Mouse (Mus musculus) layer of hippocampus, adult 2 months (tissue): ENCODE data around the gene Tmem232. TPM values are rescaled to one million over a fixed set of nuclear protein-coding genes. Genes with fewer than 3 reads are reported as not detected.

Experiments used
- DNase-seq, 2 experiments: peaks; one replicate each; pipeline ENCODE4 v3.0.0; 2022; ENCODE audit warnings: low spot score in 2 of 2
- H3K27ac ChIP-seq: fragments of 200-600 bp; 2 replicates; pipeline ENCODE4 v1.8.1; 2022
- H3K4me3 ChIP-seq: fragments of 200-600 bp; 2 replicates; pipeline ENCODE4 v1.8.1; 2022; ENCODE audit warnings: mild to moderate bottlenecking
- CTCF ChIP-seq: fragments of 200-600 bp; conservative IDR thresholded peaks from 2 replicates; pipeline ENCODE4 v1.8.1; 2022; ENCODE audit warnings: antibody characterized with exemption, mild to moderate bottlenecking, moderate library complexity
- total RNA-seq, 2 experiments: library from RNA; stranded (reverse); gene quantifications; 2 replicates each; pipeline ENCODE4 v1.2.3; 2021

Gene Tmem232
- total RNA-seq, 2 experiments from 2014 or later: 0.91 to 0.97 TPM

- H3K4me3 ChIP-seq: no peak overlapping the region
- TF ChIP-seq CTCF: no peak
- no peak for DNase-seq
- H3K27ac ChIP-seq: no peak overlapping the region
These were observed 121.5 kb downstream of the Tmem232 start for GRCm38 (mm10) chr17:65419124-65419523.

- no peak for TF ChIP-seq CTCF
- H3K27ac ChIP-seq: no peak overlapping the region
- no peak overlapping the region for H3K4me3 ChIP-seq
- DNase-seq: no peak
These were observed 135.3 kb downstream of the Tmem232 start for GRCm38 (mm10) chr17:65405309-65405708.

GRCm38 (mm10) chr17:65400914-65401313 is 139.7 kb downstream of the Tmem232 start:
- TF ChIP-seq CTCF: no peak
- Histone ChIP-seq H3K27ac (no peak overlapping the region), H3K4me3 (no peak overlapping the region)
- no peak for DNase-seq

- H3K27ac ChIP-seq: no peak overlapping the region
- TF ChIP-seq CTCF: no peak
- DNase-seq: no peak
- no peak overlapping the region for H3K4me3 ChIP-seq
These were observed 156.1 kb downstream of the Tmem232 start for GRCm38 (mm10) chr17:65384411-65384962.

- Histone ChIP-seq H3K4me3 (no peak overlapping the region), H3K27ac (no peak overlapping the region; the same call in 1 of the 2 replicates)
- no peak for TF ChIP-seq CTCF
- peak; percentile 58 to 77 for DNase-seq
These were observed 170.4 kb downstream of the Tmem232 start for GRCm38 (mm10) chr17:65370034-65370780.

- no peak overlapping the region for H3K27ac ChIP-seq
- TF ChIP-seq CTCF: no peak
- H3K4me3 ChIP-seq: no peak overlapping the region
- DNase-seq: no peak
These were observed 174.9 kb downstream of the Tmem232 start for GRCm38 (mm10) chr17:65365535-65366254.

GRCm38 (mm10) chr17:65351836-65352235 is 188.7 kb downstream of the Tmem232 start:
- Histone ChIP-seq H3K4me3 (no peak overlapping the region), H3K27ac (no peak overlapping the region)
- no peak for TF ChIP-seq CTCF
- peak in 1 of 2 experiments; percentile 4 for DNase-seq

- Histone ChIP-seq H3K27ac (no peak overlapping the region), H3K4me3 (no peak overlapping the region)
- no peak for DNase-seq
- TF ChIP-seq CTCF: no peak
These were observed 200.6 kb downstream of the Tmem232 start for GRCm38 (mm10) chr17:65340016-65340415.

GRCm38 (mm10) chr17:65330759-65331158 is 209.8 kb downstream of the Tmem232 start:
- no peak for DNase-seq

GRCm38 (mm10) chr17:65325249-65325648 is 215.3 kb downstream of the Tmem232 start:
- Histone ChIP-seq H3K4me3 (no peak overlapping the region), H3K27ac (no peak overlapping the region)
- DNase-seq: peak; percentile 14 to 54
- peak; percentile 89 for TF ChIP-seq CTCF

More at GRCm38 (mm10) chr17:65330759-65331158, 209.8 kb downstream of the Tmem232 start:
- TF ChIP-seq CTCF: no peak
- Histone ChIP-seq H3K4me3 (no peak overlapping the region), H3K27ac (no peak overlapping the region)

- TF ChIP-seq CTCF: no peak
- H3K4me3 ChIP-seq: no peak overlapping the region
- H3K27ac ChIP-seq: no peak overlapping the region
- no peak for DNase-seq
These were observed 220.0 kb downstream of the Tmem232 start for GRCm38 (mm10) chr17:65320623-65321022.

- TF ChIP-seq CTCF: no peak
- DNase-seq: peak; percentile 12 to 16
- no peak overlapping the region for H3K4me3 ChIP-seq
- H3K27ac ChIP-seq: no peak overlapping the region
These were observed 240.6 kb downstream of the Tmem232 start for GRCm38 (mm10) chr17:65299946-65300345.

- no peak overlapping the region for H3K4me3 ChIP-seq
- TF ChIP-seq CTCF: no peak
- DNase-seq: no peak
- H3K27ac ChIP-seq: 0 out of 2 replicates have a peak overlapping the region, but pooled peaks have one; percentile 14
These were observed 242.8 kb downstream of the Tmem232 start for GRCm38 (mm10) chr17:65297831-65298230.

- no peak overlapping the region for H3K4me3 ChIP-seq
- TF ChIP-seq CTCF: peak; percentile 75
- no peak overlapping the region for H3K27ac ChIP-seq
- DNase-seq: no peak
These were observed 288.4 kb downstream of the Tmem232 start for GRCm38 (mm10) chr17:65252160-65252559.
